Mouse (Mus musculus) layer of hippocampus, adult 18-20 months (tissue): ENCODE measurements around the gene Bcl2l12. TPM values are rescaled to one million over a fixed set of nuclear protein-coding genes. Genes with fewer than 3 reads are reported as not detected.

Experiments
- DNase-seq, 2 experiments: peaks; one replicate each; pipeline ENCODE4 v3.0.0; 2022; ENCODE audit warnings: low spot score in 2 of 2
- microRNA-seq, 2 experiments: library from miRNA; unstranded; fragments of <30 nt; microRNA quantifications; one replicate each; pipeline ENCODE4 v1.2.0; 2021
- total RNA-seq, 2 experiments: library from RNA; stranded (reverse); gene quantifications; 2 replicates each; pipeline ENCODE4 v1.2.3; 2021

The Bcl2l12 gene
- total RNA-seq, 2 experiments from 2014 or later: 3.1 TPM

GRCm38 (mm10) chr7:44959874-44960511, 38.5 kb downstream of the Bcl2l12 start:
- no peak for DNase-seq

GRCm38 (mm10) chr7:44959281-44959680, 39.2 kb downstream of the Bcl2l12 start:
- DNase-seq: no peak

- DNase-seq: peak in 1 of 2 experiments; percentile 68
Measured at GRCm38 (mm10) chr7:44958208-44958607, 40.3 kb downstream of the Bcl2l12 start.

DNA sequence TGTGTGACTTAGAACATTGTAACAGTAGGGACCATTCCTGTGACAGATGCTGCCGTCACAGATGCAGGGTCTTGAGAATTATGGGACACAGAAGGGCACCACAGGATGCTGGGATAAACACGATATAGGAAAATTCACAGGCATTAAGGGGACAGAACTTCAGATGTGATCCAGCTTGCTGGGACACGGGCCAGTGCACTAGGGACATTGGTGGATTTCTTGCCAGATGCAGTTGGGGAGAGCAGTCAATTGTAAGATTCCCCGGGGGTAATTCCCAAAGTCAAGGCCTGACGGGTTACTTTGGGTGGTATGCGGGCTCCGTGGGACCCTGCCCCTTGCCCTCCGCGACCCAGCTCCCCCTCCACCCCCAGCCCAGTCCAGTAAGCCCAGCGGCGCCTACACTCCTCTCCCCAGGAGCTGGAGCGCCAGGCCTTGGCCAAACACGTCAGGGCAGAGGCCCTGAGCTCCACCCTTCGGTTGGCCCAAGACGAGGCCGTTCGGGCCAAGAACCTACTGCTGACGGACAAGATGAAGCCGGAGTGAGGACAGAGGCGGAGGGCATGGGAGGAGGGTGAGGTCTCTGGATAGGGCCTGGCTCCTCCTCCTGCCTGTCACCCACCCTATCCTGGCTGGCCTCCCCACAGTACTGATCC, 41.2 kb downstream of the Bcl2l12 start:
- DNase-seq: no peak

- DNase-seq: no peak
Measured at GRCm38 (mm10) chr7:44956266-44956665, 42.2 kb downstream of the Bcl2l12 start.

DNA sequence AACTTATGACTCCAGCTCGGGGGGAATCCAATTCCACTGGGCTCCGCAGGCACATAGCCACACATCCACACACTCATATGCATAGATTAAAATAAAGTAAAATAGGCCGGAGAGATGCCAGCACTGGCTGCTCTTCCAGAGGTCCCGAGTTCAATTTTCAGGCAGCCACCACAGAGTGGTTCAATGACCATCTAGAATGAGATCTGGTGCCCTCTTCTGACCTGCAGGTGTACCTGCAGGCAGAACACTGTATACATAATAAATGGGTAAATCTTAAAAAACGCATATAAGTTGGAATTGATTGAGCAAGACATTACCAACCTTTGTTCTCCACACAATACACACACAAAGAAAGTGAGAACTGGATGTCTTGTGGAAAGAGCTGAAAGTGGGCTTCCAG, 42.9 kb downstream of the Bcl2l12 start:
- DNase-seq: no peak

DNA sequence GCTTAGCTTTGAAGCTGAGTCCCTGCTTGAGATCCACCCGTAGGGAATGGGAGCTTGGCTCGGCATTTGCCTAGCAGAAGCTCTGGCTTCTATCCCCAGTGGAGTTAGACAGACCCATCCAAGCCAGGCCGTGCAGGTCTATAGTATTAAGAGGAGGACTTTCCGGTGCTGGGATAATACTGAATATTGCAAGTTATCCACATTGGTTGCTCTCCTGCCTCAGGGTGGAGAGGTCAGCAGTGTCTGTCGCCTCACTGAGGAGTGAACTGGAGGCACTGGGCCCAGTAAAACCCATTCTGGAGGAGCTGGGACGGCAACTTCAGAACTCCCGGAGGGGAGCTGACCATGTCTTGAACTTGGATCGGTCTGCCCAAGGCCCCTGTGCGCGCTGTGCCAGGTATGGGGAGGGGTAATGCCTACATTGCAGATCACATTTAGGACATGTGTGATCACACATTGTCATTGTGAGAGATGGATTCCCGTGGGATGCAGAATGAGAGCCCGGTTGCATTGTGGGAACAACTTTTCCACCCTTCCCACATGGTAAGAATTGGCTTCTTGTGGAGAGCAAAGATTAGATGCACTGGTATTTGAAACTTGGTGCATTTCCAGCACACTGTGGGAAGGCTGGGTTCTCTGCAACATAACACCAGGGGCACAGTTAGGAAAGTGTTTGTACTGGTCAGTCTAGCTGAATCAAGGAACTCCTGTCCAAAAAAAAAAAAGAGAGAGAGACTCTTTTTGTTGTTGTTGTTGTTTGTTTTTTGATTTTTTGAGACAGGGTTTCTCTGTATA, 44.2 kb downstream of the Bcl2l12 start:
- no peak for DNase-seq

- DNase-seq: no peak
Measured at GRCm38 (mm10) chr7:44953561-44953960, 45.0 kb downstream of the Bcl2l12 start.

DNA sequence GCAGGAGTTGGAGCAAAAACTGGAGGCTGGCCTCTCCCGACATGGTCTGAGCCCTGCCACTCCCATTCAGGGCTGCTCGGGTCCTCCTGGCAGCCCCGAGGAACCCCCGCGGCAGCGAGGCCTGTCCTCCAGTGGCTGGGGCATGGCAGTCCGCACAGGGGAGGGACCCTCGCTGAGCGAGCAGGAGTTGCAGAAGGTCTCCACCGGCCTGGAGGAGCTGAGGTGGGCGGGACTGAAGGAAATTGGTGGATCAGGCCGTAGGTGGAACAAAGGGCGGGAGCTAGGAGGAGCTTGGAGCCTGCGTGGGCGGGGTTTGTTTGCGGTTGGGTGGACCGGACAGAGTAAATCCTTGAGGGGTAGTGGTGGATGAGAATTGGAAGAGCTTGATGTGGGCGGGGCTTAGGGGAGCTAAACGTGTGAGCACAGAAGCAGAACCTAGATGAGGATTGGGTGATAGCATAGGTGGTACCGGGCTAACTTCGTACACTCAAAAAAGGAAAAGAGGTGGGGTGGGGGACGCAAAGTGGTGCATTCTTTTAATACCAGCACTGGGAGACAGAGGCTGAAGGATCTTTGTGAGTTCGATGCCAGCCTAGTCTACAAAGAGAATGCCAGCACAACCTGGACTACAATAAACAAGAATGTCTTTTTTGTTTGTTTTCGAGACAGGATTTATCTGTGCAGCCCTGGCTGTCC, 45.8 kb downstream of the Bcl2l12 start:
- DNase-seq: peak; percentile 66 to 83

GRCm38 (mm10) chr7:44951960-44952359, 46.6 kb downstream of the Bcl2l12 start:
- DNase-seq: no peak

- DNase-seq: peak in 1 of 2 experiments; percentile 44
Measured at GRCm38 (mm10) chr7:44949922-44950321, 48.6 kb downstream of the Bcl2l12 start.

GRCm38 (mm10) chr7:44942904-44943303, 55.6 kb downstream of the Bcl2l12 start, which contains the start of gene Tsks:
Gene Tsks, plus strand, starts transcription at chr7:44943204.
- no peak for DNase-seq

Small RNA genes lying within 50 kb of the gene (microRNA-seq; reads per million reads assigned to microRNA genes)
- gene Mir7054: 0.99 to 1.8 reads per million in 2 experiments

Other genes with a start within 250 kb of the Bcl2l12 start
- under 1 TPM; 0.41 to 0.79 TPM for gene Zfp473, start 247.7 kb downstream of the Bcl2l12 start, total RNA-seq
- gene Nup62, start 182.6 kb downstream of the Bcl2l12 start, total RNA-seq: 10 to 100 TPM; 30.7 to 32.7 TPM
- 1 to 10 TPM; 1.8 to 2.0 TPM for gene Il4i1, start 182.3 kb downstream of the Bcl2l12 start, total RNA-seq
- 10 to 100 TPM; 27.4 to 27.9 TPM for gene Atf5, start 182.1 kb downstream of the Bcl2l12 start, total RNA-seq
- 10 to 100 TPM; 76.2 to 79.7 TPM for gene Akt1s1, start 149.7 kb downstream of the Bcl2l12 start, total RNA-seq
- gene Tbc1d17, start 149.6 kb downstream of the Bcl2l12 start, total RNA-seq: 10 to 100 TPM; 67.9 to 70.6 TPM
- gene Pnkp, start 141.6 kb downstream of the Bcl2l12 start, total RNA-seq: 10 to 100 TPM; 25.3 to 27.8 TPM
- gene Ptov1, start 128.9 kb downstream of the Bcl2l12 start, total RNA-seq: 100 to 1,000 TPM; 341 to 350 TPM
- 100 to 1,000 TPM in 1 of 2 experiments, 10 to 100 TPM in 1; 96.8 to 101 TPM for gene Med25, start 106.0 kb downstream of the Bcl2l12 start, total RNA-seq
- gene Fuz, start 102.6 kb downstream of the Bcl2l12 start, total RNA-seq: 10 to 100 TPM; 23.4 to 24.5 TPM
- 100 to 1,000 TPM; 288 to 294 TPM for gene Ap2a1, start 69.2 kb downstream of the Bcl2l12 start, total RNA-seq
- gene Tsks, start 55.5 kb downstream of the Bcl2l12 start, total RNA-seq: 1 to 10 TPM in 1 of 2 experiments, under 1 TPM in 1; 0.79 to 1.2 TPM
- 100 to 1,000 TPM; 129 to 136 TPM for gene Cpt1c, start 23.9 kb downstream of the Bcl2l12 start, total RNA-seq
- gene Prmt1, start 12.1 kb downstream of the Bcl2l12 start, total RNA-seq: 100 to 1,000 TPM; 172 to 183 TPM
- 10 to 100 TPM; 41.5 to 43.7 TPM for gene Irf3, start 1.1 kb downstream of the Bcl2l12 start, total RNA-seq
- 100 to 1,000 TPM; 159 to 168 TPM for gene Scaf1, start 17.7 kb upstream of the Bcl2l12 start, total RNA-seq
- 10 to 100 TPM; 11.6 to 12.9 TPM for gene Rras, start 19.2 kb upstream of the Bcl2l12 start, total RNA-seq
- gene Prr12, start 54.2 kb upstream of the Bcl2l12 start, total RNA-seq: 10 to 100 TPM; 75.7 to 77.5 TPM
- gene Nosip, start 63.7 kb upstream of the Bcl2l12 start, total RNA-seq: 10 to 100 TPM; 50.8 to 57.6 TPM
- 1 to 10 TPM; 5.9 TPM for gene Prrg2, start 64.0 kb upstream of the Bcl2l12 start, total RNA-seq
- 1 to 10 TPM; 7.4 to 8.5 TPM for gene Rcn3, start 93.5 kb upstream of the Bcl2l12 start, total RNA-seq
- gene Fcgrt, start 105.1 kb upstream of the Bcl2l12 start, total RNA-seq: 10 to 100 TPM; 14.8 to 18.7 TPM
- 100 to 1,000 TPM; 481 to 486 TPM for gene Rps11, start 125.7 kb upstream of the Bcl2l12 start, total RNA-seq
- gene Rpl13a, start 130.0 kb upstream of the Bcl2l12 start, total RNA-seq: 100 to 1,000 TPM; 866 to 870 TPM
- gene Gm45713, start 137.5 kb upstream of the Bcl2l12 start, total RNA-seq: not detected
- gene Flt3l, start 137.7 kb upstream of the Bcl2l12 start, total RNA-seq: 1 to 10 TPM; 6.9 to 9.5 TPM
- gene Pih1d1, start 155.6 kb upstream of the Bcl2l12 start, total RNA-seq: 10 to 100 TPM; 43.2 to 44.5 TPM
- gene Aldh16a1, start 155.9 kb upstream of the Bcl2l12 start, total RNA-seq: 10 to 100 TPM; 11.4 to 16.3 TPM
- 1,000 to 10,000 TPM; 1,340 to 1,403 TPM for gene Slc17a7, start 165.2 kb upstream of the Bcl2l12 start, total RNA-seq
- gene Gfy, start 180.9 kb upstream of the Bcl2l12 start, total RNA-seq: under 1 TPM in 1 of 2 experiments, not detected in 1; 0.18 TPM
- gene Pth2, start 182.3 kb upstream of the Bcl2l12 start, total RNA-seq: not detected
- gene Ccdc155, start 206.2 kb upstream of the Bcl2l12 start, total RNA-seq: 1 to 10 TPM; 2.2 to 3.4 TPM
- 1 to 10 TPM; 1.9 to 3.1 TPM for gene Dkkl1, start 213.4 kb upstream of the Bcl2l12 start, total RNA-seq
- gene Tead2, start 217.0 kb upstream of the Bcl2l12 start, total RNA-seq: 1 to 10 TPM; 3.2 to 4.2 TPM
- 1 to 10 TPM; 4.5 to 4.8 TPM for gene Cd37, start 240.4 kb upstream of the Bcl2l12 start, total RNA-seq
- 1 to 10 TPM; 1.3 to 2.6 TPM for gene Slc6a16, start 242.4 kb upstream of the Bcl2l12 start, total RNA-seq